Mouse (Mus musculus) lung, embryonic 14.5 days (tissue): ENCODE measurements at regions not wholly inside any gene's neighbourhood (a gene's known extent, or its start where the extent isn't known, plus 50 kb on each side); places are given as distances from the start of the nearest gene placed in this dataset.
A peak's percentile ranks its signal among the peaks of the same experiment; 100 is the strongest.

Experiments used
- ATAC-seq: fragments of 200-750 bp; cut with Nextera tagmentation; 2 replicates; pipeline ENCODE4 v1.8.0; 2017; ENCODE audit warnings: mild to moderate bottlenecking, moderate TSS enrichment, moderate library complexity; ENCODE audit not compliant: insufficient read depth
- DNase-seq: peaks from one replicate; pipeline ENCODE4 v3.0.0-alpha.2; 2015
- H3K27ac ChIP-seq: fragments of 300-500 bp; sonication (generic); 2 replicates; pipeline ENCODE4 v1.5.1; 2014; ENCODE audit warnings: low read depth, mild to moderate bottlenecking, moderate library complexity
- H3K27me3 ChIP-seq: fragments of 300-500 bp; sonication (generic); 2 replicates; pipeline ENCODE4 v1.6.1; 2014; ENCODE audit warnings: low read length, control low read depth; ENCODE audit not compliant: insufficient read depth
- H3K36me3 ChIP-seq: fragments of 300-500 bp; sonication (generic); 2 replicates; pipeline ENCODE4 v1.6.1; 2014; ENCODE audit warnings: control low read depth; ENCODE audit not compliant: insufficient read depth
- H3K4me1 ChIP-seq: fragments of 300-500 bp; sonication (generic); 2 replicates; pipeline ENCODE4 v1.6.1; 2014; ENCODE audit warnings: antibody characterized with exemption, control low read depth; ENCODE audit not compliant: insufficient read depth
- H3K4me2 ChIP-seq: fragments of 300-500 bp; sonication (generic); 2 replicates; pipeline ENCODE4 v1.6.1; 2014; ENCODE audit warnings: mild to moderate bottlenecking
- H3K4me3 ChIP-seq: fragments of 300-500 bp; sonication (generic); 2 replicates; pipeline ENCODE4 v1.5.1; 2014; ENCODE audit warnings: low read depth, low read length
- H3K9ac ChIP-seq: fragments of 300-500 bp; sonication (generic); 2 replicates; pipeline ENCODE4 v1.6.1; 2014
- H3K9me3 ChIP-seq: fragments of 300-500 bp; sonication (generic); 2 replicates; pipeline ENCODE4 v1.6.1; 2016; ENCODE audit warnings: low read depth, low read length, control low read depth
- CTCF ChIP-seq: IDR thresholded peaks from 2 replicates; pipeline ENCODE4 v1.5.1; 2016; ENCODE audit warnings: antibody characterized with exemption, low read depth
- WGBS: fragments of 180-500 bp; shearing (Covaris S2); extraction: QIAGEN DNeasy Blood & Tissue Kit; methylation state at CpG from one replicate; pipeline ENCODE4 v1.1.7; 2014; 5-methylcytosine and 5-hydroxymethylcytosine counted together

DNA sequence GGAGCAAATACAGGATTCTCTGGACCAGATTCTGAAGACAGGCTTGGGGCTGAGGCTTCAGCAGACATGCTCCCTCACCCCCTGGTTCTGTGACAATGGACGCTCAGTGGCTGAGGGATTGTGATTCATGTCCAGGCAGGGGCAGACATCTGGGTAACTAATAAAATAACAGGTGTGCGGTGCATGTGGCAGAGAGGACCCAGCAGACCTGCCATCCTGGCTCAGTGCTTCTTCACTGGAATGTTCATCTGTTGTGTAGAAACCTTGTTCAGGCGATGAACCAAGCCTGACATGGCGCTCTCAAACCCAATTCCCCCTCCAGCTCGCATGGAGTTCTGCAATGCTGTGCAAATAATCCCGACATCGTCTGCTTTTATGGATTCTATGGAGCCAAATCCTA, 183.0 kb downstream of the Ackr3 start:
- Histone ChIP-seq H3K27ac (no peak overlapping the region), H3K9ac (no peak overlapping the region), H3K27me3 (no peaks in the 10 kb centered on the region; the same call in 1 of the 2 replicates), H3K4me2 (no peak overlapping the region), H3K4me3 (no peak overlapping the region), H3K4me1 (no peaks in the 10 kb centered on the region), H3K9me3 (no peaks in the 10 kb centered on the region), H3K36me3 (no peaks in the 10 kb centered on the region)
- no peak for TF ChIP-seq CTCF
- no peak for ATAC-seq
- 76% methylated on average over 7 of the region's 7 CpGs for WGBS
- DNase-seq: no peak

- no peak for DNase-seq
- Histone ChIP-seq H3K27me3 (no peaks in the 10 kb centered on the region), H3K4me1 (no peaks in the 10 kb centered on the region), H3K9ac (no peak overlapping the region), H3K27ac (no peak overlapping the region), H3K9me3 (no peaks in the 10 kb centered on the region), H3K4me2 (no peak overlapping the region), H3K4me3 (no peak overlapping the region), H3K36me3 (no peaks in the 10 kb centered on the region)
- no peak for ATAC-seq
- no peak for TF ChIP-seq CTCF
- WGBS: 63% methylated on average over 7 of the region's 7 CpGs
Measured at GRCm38 (mm10) chr1:90390422-90390821, 186.6 kb downstream of the Ackr3 start.

DNA sequence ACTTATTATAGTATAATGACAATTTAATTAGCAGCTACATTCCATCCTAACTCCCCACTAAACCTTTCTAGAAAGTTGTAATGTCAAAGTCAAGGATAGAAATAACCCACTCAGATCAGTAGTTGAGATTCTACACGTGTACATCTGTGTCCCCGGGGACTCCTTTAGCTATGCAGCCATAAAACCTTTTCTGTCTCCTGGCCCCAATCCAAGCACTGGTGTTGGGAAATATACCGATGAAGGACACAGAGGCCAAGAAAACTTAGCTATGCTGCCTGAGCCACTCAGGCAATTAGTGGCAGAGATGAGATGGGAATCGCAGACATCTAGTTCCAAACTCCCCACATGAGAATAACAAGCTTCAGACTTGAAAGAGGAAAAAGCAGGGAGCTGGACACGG, 190.1 kb downstream of the Ackr3 start:
- no peaks in the 10 kb centered on the region for H3K4me1 ChIP-seq
- no peaks in the 10 kb centered on the region for H3K9me3 ChIP-seq
- H3K36me3 ChIP-seq: no peaks in the 10 kb centered on the region
- no peak overlapping the region for H3K9ac ChIP-seq
- no peak for ATAC-seq
- no peak overlapping the region for H3K27ac ChIP-seq
- peak; percentile 31 for DNase-seq
- H3K27me3 ChIP-seq: no peaks in the 10 kb centered on the region
- 50% methylated on average over 5 of the region's 5 CpGs for WGBS
- H3K4me2 ChIP-seq: no peak overlapping the region
- TF ChIP-seq CTCF: no peak
- no peak overlapping the region for H3K4me3 ChIP-seq

GRCm38 (mm10) chr1:90395331-90396016, 191.7 kb downstream of the Ackr3 start:
- no peak for TF ChIP-seq CTCF
- Histone ChIP-seq H3K4me2 (no peak overlapping the region), H3K36me3 (no peaks in the 10 kb centered on the region), H3K4me1 (no peaks in the 10 kb centered on the region), H3K9me3 (no peaks in the 10 kb centered on the region), H3K27ac (no peak overlapping the region), H3K9ac (no peak overlapping the region), H3K4me3 (no peak overlapping the region), H3K27me3 (0 out of 2 replicates have a peak, but pooled peaks cover 3% of the 10 kb centered on the region)
- ATAC-seq (no peak), DNase-seq (peak; percentile 13)
- WGBS: 75% methylated on average over 5 of the region's 5 CpGs

- H3K4me2 ChIP-seq: no peak overlapping the region
- TF ChIP-seq CTCF: no peak
- WGBS: 71% methylated on average over 1 of the region's 1 CpGs
Measured at GRCm38 (mm10) chr1:90396660-90397059, 192.9 kb downstream of the Ackr3 start.

GRCm38 (mm10) chr1:90397355-90397754, 193.6 kb downstream of the Ackr3 start:
- no peak overlapping the region for H3K9ac ChIP-seq
- 0 out of 2 replicates have a peak, but pooled peaks cover 3% of the 10 kb centered on the region for H3K27me3 ChIP-seq
- ATAC-seq (no peak), DNase-seq (no peak)
- no peak for TF ChIP-seq CTCF
- no peaks in the 10 kb centered on the region for H3K4me1 ChIP-seq
- no peak overlapping the region for H3K27ac ChIP-seq
- H3K9me3 ChIP-seq: no peaks in the 10 kb centered on the region
- no peak overlapping the region for H3K4me3 ChIP-seq
- no peak overlapping the region for H3K4me2 ChIP-seq
- 52% methylated on average over 5 of the region's 5 CpGs for WGBS
- no peaks in the 10 kb centered on the region for H3K36me3 ChIP-seq

More at GRCm38 (mm10) chr1:90396660-90397059, 192.9 kb downstream of the Ackr3 start:
- ATAC-seq (no peak), DNase-seq (no peak)
- Histone ChIP-seq H3K9me3 (no peaks in the 10 kb centered on the region), H3K4me1 (no peaks in the 10 kb centered on the region), H3K9ac (no peak overlapping the region), H3K36me3 (no peaks in the 10 kb centered on the region), H3K27ac (no peak overlapping the region), H3K4me3 (no peak overlapping the region), H3K27me3 (0 out of 2 replicates have a peak, but pooled peaks cover 3% of the 10 kb centered on the region)

DNA sequence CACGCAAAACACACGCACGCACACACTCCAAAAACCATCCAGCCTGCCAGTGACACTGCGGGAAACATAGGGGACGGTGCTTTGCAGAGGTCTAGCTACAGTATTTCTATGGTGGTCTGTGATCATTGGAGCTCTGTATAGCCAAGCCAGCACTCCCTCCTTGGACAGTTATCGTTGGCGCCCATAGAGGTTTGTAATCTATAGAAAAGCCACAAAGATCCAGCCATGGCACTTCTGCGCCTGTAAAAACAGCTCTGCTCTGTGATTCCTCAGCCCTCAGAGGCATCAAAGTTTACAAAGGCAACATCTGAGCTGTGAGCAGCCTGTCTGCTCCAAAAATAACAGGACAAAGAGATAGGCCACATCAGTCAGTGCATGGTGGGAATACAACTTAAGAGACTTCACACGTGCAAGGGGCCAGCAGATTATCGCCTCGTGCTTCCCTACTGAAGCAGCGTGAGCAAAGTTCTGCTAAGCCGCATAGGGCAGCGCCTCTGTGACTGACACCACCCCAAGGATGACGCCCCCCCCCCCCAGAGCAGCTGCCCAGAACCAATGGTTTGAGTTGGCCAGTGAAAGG, 194.7 kb downstream of the Ackr3 start:
- ATAC-seq (no peak), DNase-seq (no peak)
- no peaks in the 10 kb centered on the region for H3K9me3 ChIP-seq
- H3K36me3 ChIP-seq: no peaks in the 10 kb centered on the region
- H3K9ac ChIP-seq: no peak overlapping the region
- H3K27me3 ChIP-seq: 0 out of 2 replicates have a peak, but pooled peaks cover 3% of the 10 kb centered on the region
- H3K4me1 ChIP-seq: no peaks in the 10 kb centered on the region
- no peak for TF ChIP-seq CTCF
- H3K4me2 ChIP-seq: no peak overlapping the region
- no peak overlapping the region for H3K27ac ChIP-seq
- no peak overlapping the region for H3K4me3 ChIP-seq
- 78% methylated on average over 15 of the region's 15 CpGs for WGBS
